Mouse (Mus musculus) left cerebral cortex, adult 9 months (tissue): ENCODE measurements around the gene Robo4.

Experiments
- DNase-seq, 2 experiments: peaks; one replicate each; pipeline ENCODE4 v3.0.0; 2022; ENCODE audit warnings: low spot score in 2 of 2

Gene Robo4

GRCm38 (mm10) chr9:37402501-37402900, 804 bp downstream of the Robo4 start:
- no peak for DNase-seq

- DNase-seq, result no peak
Observed at GRCm38 (mm10) chr9:37403011-37403410, 1.3 kb downstream of the Robo4 start.

- no peak for DNase-seq
Observed at GRCm38 (mm10) chr9:37406372-37406771, 4.7 kb downstream of the Robo4 start.

GRCm38 (mm10) chr9:37407850-37408502, 6.3 kb downstream of the Robo4 start:
- no peak for DNase-seq

- no peak for DNase-seq
Observed at GRCm38 (mm10) chr9:37409698-37410445, 8.2 kb downstream of the Robo4 start.

GRCm38 (mm10) chr9:37412989-37413388, 11.3 kb downstream of the Robo4 start:
- DNase-seq, result no peak

GRCm38 (mm10) chr9:37414666-37415065, 13.0 kb downstream of the Robo4 start:
- DNase-seq, result no peak

GRCm38 (mm10) chr9:37418791-37419190, 17.1 kb downstream of the Robo4 start:
- no peak for DNase-seq

- peak in 1 of 2 experiments; percentile 69 for DNase-seq
Observed at GRCm38 (mm10) chr9:37420676-37421075, 19.0 kb downstream of the Robo4 start.

GRCm38 (mm10) chr9:37421239-37421638, 19.5 kb downstream of the Robo4 start:
- no peak for DNase-seq

- no peak for DNase-seq
Observed at GRCm38 (mm10) chr9:37429326-37429725, 27.6 kb downstream of the Robo4 start.

- peak; percentile 78 to 96 for DNase-seq
Observed at GRCm38 (mm10) chr9:37430582-37430981, 28.9 kb downstream of the Robo4 start.

- DNase-seq, result no peak
Observed at GRCm38 (mm10) chr9:37432026-37432666, 30.4 kb downstream of the Robo4 start.

GRCm38 (mm10) chr9:37432720-37433421, 31.2 kb downstream of the Robo4 start, which contains the start of gene Robo3:
Gene Robo3 (minus strand): TSS chr9:37433246.
- DNase-seq, result no peak

- no peak for DNase-seq
Observed at GRCm38 (mm10) chr9:37433823-37434560, 32.3 kb downstream of the Robo4 start.

GRCm38 (mm10) chr9:37434932-37435331, 33.2 kb downstream of the Robo4 start:
- no peak for DNase-seq

GRCm38 (mm10) chr9:37435616-37436015, 33.9 kb downstream of the Robo4 start:
- no peak for DNase-seq

GRCm38 (mm10) chr9:37437772-37438735, 36.4 kb downstream of the Robo4 start:
- peak in 1 of 2 experiments; percentile 39 for DNase-seq

GRCm38 (mm10) chr9:37452401-37452800, 50.7 kb downstream of the Robo4 start:
- no peak for DNase-seq

- DNase-seq, result no peak
Observed at GRCm38 (mm10) chr9:37453328-37453727, 51.6 kb downstream of the Robo4 start.
